Mouse (Mus musculus) fibroblast of lung, adult 2 months (primary cell): ENCODE data around the gene Vmn1r77.
"Not testable (repeated sequence)": the region's sequence is repeated elsewhere in the genome, so short reads cannot be mapped to it uniquely, and the experiment has no call there.

Source experiments
- DNase-seq: peaks from one replicate; pipeline ENCODE4 v3.0.0-alpha.2; 2011; ENCODE audit warnings: low read depth

Gene Vmn1r77

GRCm38 (mm10) chr7:12036452-12036851, at the start of gene Vmn1r77:
Vmn1r77 (plus strand) TSS chr7:12036752.
- not testable (repeated sequence) for DNase-seq

GRCm38 (mm10) chr7:12011491-12011890, 25.1 kb upstream of the Vmn1r77 start:
- not testable (repeated sequence) for DNase-seq

- not testable (repeated sequence) for DNase-seq
These were observed 24.2 kb upstream of the Vmn1r77 start for GRCm38 (mm10) chr7:12012392-12012791.

- DNase-seq: no peak
These were observed 23.4 kb upstream of the Vmn1r77 start for GRCm38 (mm10) chr7:12013106-12013505.

GRCm38 (mm10) chr7:12017829-12018228, 18.7 kb upstream of the Vmn1r77 start:
- DNase-seq: not testable (repeated sequence)

GRCm38 (mm10) chr7:12040664-12041063, 4.1 kb downstream of the Vmn1r77 start:
- no peak for DNase-seq
